Mouse (Mus musculus) urinary bladder, postnatal 14 days (tissue): ENCODE measurements around the gene Rad51b.
A peak's percentile ranks its signal among the peaks of the same experiment; 100 is the strongest.
"Not testable (repeated sequence)": the region's sequence is repeated elsewhere in the genome, so short reads cannot be mapped to it uniquely, and the experiment has no call there.

Experiments used
- DNase-seq: peaks from one replicate; pipeline ENCODE4 v3.0.0; 2021; ENCODE audit warnings: low spot score

Gene Rad51b

GRCm38 (mm10) chr12:79297121-79297576 is at the start of gene Rad51b:
Gene Rad51b, plus strand, starts transcription at chr12:79297282.
- DNase-seq, result peak; percentile 74

GRCm38 (mm10) chr12:79248110-79248509 is 49.0 kb upstream of the Rad51b start:
- no peak for DNase-seq

GRCm38 (mm10) chr12:79253294-79254053 is 43.6 kb upstream of the Rad51b start:
- no peak for DNase-seq

- no peak for DNase-seq
Measured at GRCm38 (mm10) chr12:79254975-79255374, 42.1 kb upstream of the Rad51b start.

- DNase-seq, result no peak
Measured at GRCm38 (mm10) chr12:79260154-79260553, 36.9 kb upstream of the Rad51b start.

GRCm38 (mm10) chr12:79261035-79261434 is 36.0 kb upstream of the Rad51b start:
- DNase-seq, result peak; percentile 51

- no peak for DNase-seq
Measured at GRCm38 (mm10) chr12:79272604-79273003, 24.5 kb upstream of the Rad51b start.

GRCm38 (mm10) chr12:79279513-79280115 is 17.5 kb upstream of the Rad51b start:
- DNase-seq, result no peak

GRCm38 (mm10) chr12:79282595-79282994 is 14.5 kb upstream of the Rad51b start:
- DNase-seq, result no peak

GRCm38 (mm10) chr12:79292874-79293273 is 4.2 kb upstream of the Rad51b start:
- DNase-seq, result no peak

GRCm38 (mm10) chr12:79296126-79296816 is 811 bp upstream of the Rad51b start, which contains the start of gene Zfyve26:
Gene Zfyve26, minus strand, starts transcription at chr12:79296304.
- DNase-seq, result peak; percentile 94

GRCm38 (mm10) chr12:79297884-79298636 is 978 bp downstream of the Rad51b start:
- no peak for DNase-seq

GRCm38 (mm10) chr12:79301802-79302201 is 4.7 kb downstream of the Rad51b start:
- peak; percentile 61 for DNase-seq

GRCm38 (mm10) chr12:79305131-79305530 is 8.0 kb downstream of the Rad51b start:
- DNase-seq, result no peak

GRCm38 (mm10) chr12:79306013-79306412 is 8.9 kb downstream of the Rad51b start:
- no peak for DNase-seq

- DNase-seq, result no peak
Measured at GRCm38 (mm10) chr12:79313721-79314120, 16.6 kb downstream of the Rad51b start.

GRCm38 (mm10) chr12:79317339-79317738 is 20.3 kb downstream of the Rad51b start:
- DNase-seq, result no peak

GRCm38 (mm10) chr12:79320895-79321294 is 23.8 kb downstream of the Rad51b start:
- DNase-seq, result no peak

GRCm38 (mm10) chr12:79322539-79322938 is 25.5 kb downstream of the Rad51b start:
- DNase-seq, result not testable (repeated sequence)

- DNase-seq, result no peak
Measured at GRCm38 (mm10) chr12:79326236-79326635, 29.2 kb downstream of the Rad51b start.

- DNase-seq, result no peak
Measured at GRCm38 (mm10) chr12:79326745-79327144, 29.7 kb downstream of the Rad51b start.

- no peak for DNase-seq
Measured at GRCm38 (mm10) chr12:79327868-79328267, 30.8 kb downstream of the Rad51b start.
